Comparison of ENCODE assay signal across 7 mouse cellular contexts in genomic region chr1:82834572-82834971, GRCm38 (mm10). TPM values are rescaled to one million over a fixed set of nuclear protein-coding genes. Genes with fewer than 3 reads are reported as not detected.
DNase-seq lines count a peak whose midpoint lies in the region.

No protein-coding gene starts in this region.

- peak; percentile 31 for DNase-seq in urinary bladder, postnatal 25 days (ENCODE audit: low spot score)
- no peak for DNase-seq in urinary bladder, adult 2 months (ENCODE audit: low spot score)
- peak; percentile 73 for DNase-seq in adrenal gland, postnatal 10 days
- peak; percentile 88 for DNase-seq in induced T-regulatory cell, adult 2 months (ENCODE audit: low read depth)
- DNase-seq in cerebellum, postnatal 36 days, result no peak
- DNase-seq in cerebellum, adult 11 months, result no peak
- no peak for DNase-seq in right cerebral cortex, adult 2 months (ENCODE audit: low spot score in 2 of 2)

RNA-seq across cellular contexts. Expression of gene Agfg1, which starts 4.7 kb away (rescaled TPM):
- polyA plus RNA-seq in urinary bladder, adult 2 months (2012; rRNA removed), result 30.5 TPM in 2 replicates
- 10 to 100 TPM; 43.1 TPM for total RNA-seq in adrenal gland, postnatal 10 days (2021)

Comparison
In these comparisons a context has a peak if more than half of its experiments do, and no peak if none do; other contexts are left out.
1. DNase-seq: peak in urinary bladder, postnatal 25 days (single experiment), adrenal gland, postnatal 10 days (single experiment) and induced T-regulatory cell, adult 2 months (single experiment); none in urinary bladder, adult 2 months (single experiment), cerebellum, postnatal 36 days (0 of 2), cerebellum, adult 11 months (single experiment) and right cerebral cortex, adult 2 months (0 of 2).